Mouse (Mus musculus): ENCODE measurements around the gene Foxn1.

DNA sequence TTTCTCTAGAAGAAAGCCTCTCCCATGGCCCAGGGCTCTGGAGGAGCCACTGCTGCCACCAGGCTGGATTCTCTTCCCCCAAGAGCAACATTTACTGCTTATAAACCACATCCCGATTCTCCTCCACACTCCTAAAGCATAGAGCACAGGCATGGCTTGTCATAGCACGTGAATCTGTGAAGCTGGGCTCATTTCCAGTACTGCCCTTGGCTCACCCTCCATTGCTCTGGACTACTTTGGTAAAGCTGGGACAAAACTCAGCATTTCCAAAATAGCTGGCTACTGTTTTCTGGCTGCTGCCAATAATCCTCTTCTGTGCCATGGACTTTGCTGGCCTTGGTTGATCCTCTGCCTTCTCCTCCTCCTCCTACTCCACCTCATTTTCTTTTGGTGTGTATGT, 38.0 kb upstream of the Foxn1 start:
- TF ChIP-seq ZC3H11A (IDR thresholded peaks at IDR 0.05; ENCODE audit: borderline replicate concordance, low read depth, low read length) (no peak), MAFK (IDR thresholded peaks at IDR 0.05; ENCODE audit: insufficient read depth, low read depth, low read length) (no peak), CHD2 (IDR thresholded peaks at IDR 0.05; ENCODE audit: low read depth, low read length) (no peak), ZNF384 (IDR thresholded peaks at IDR 0.05; ENCODE audit: low read depth, low read length) (no peak)

Data from ES-E14 (cell line).